Mouse (Mus musculus): ENCODE measurements around the gene Adam8.

GRCm38 (mm10) chr7:139970979-139971378, 21.4 kb downstream of the Adam8 start:
- TF ChIP-seq CTCF (IDR thresholded peaks at IDR 0.05; ENCODE audit: low read depth) (no peak), EP300 (optimal IDR thresholded peaks at IDR 0.05) (no peak)
